Mouse (Mus musculus) cerebellum, adult 2 months (tissue): ENCODE data around the gene Rbfox1. TPM values are rescaled to one million over a fixed set of nuclear protein-coding genes. Genes with fewer than 3 reads are reported as not detected.
A peak's percentile ranks its signal among the peaks of the same experiment; 100 is the strongest.

Source experiments
- DNase-seq, 2 experiments: peaks; one replicate each; pipeline ENCODE4 v3.0.0; 2021
- H3K27ac ChIP-seq: fragments of 200-500 bp; 2 replicates; pipeline ENCODE4 v1.5.1; 2012; ENCODE audit warnings: low read length, control low read depth, inconsistent platforms; ENCODE audit not compliant: insufficient read depth
- H3K27me3 ChIP-seq: fragments of 200-500 bp; 2 replicates; pipeline ENCODE4 v1.6.1; 2012; ENCODE audit warnings: inconsistent platforms, mild to moderate bottlenecking, low read length, moderate library complexity; ENCODE audit not compliant: control insufficient read depth, insufficient read depth
- H3K4me1 ChIP-seq: fragments of 200-500 bp; 2 replicates; pipeline ENCODE4 v1.6.1; 2011; ENCODE audit warnings: low read length; ENCODE audit not compliant: control insufficient read depth, insufficient read depth
- H3K4me3 ChIP-seq: fragments of 200-500 bp; replicated peaks from 2 replicates; pipeline ENCODE3; 2011; ENCODE audit warnings: mild to moderate bottlenecking, low read depth, low read length, control low read depth; ENCODE audit not compliant: insufficient read depth
- CTCF ChIP-seq: fragments of 200-500 bp; IDR thresholded peaks from 2 replicates; pipeline ENCODE4 v1.5.1; 2011; ENCODE audit warnings: low read depth, mild to moderate bottlenecking, control low read depth, low read length, moderate library complexity, borderline replicate concordance; ENCODE audit not compliant: insufficient read depth
- POLR2A ChIP-seq: fragments of 200-500 bp; IDR thresholded peaks from 2 replicates; pipeline ENCODE4 v1.6.1; 2011; ENCODE audit warnings: low read length, control low read depth, borderline replicate concordance; ENCODE audit not compliant: insufficient read depth
- WGBS: fragments of 180-500 bp; shearing (Covaris S2); methylation state at CpG from one replicate; pipeline ENCODE4 v1.1.7; 2018; 5-methylcytosine and 5-hydroxymethylcytosine counted together
- polyA plus RNA-seq: library from polyadenylated mRNA; depleted of rRNA; stranded (reverse); fragments of >200 nt; gene quantifications from 2 replicates; pipeline ENCODE4 v1.2.3, GENCODE M21; 2012

Rbfox1 gene
- polyA plus RNA-seq, 1 experiment: 132 TPM

GRCm38 (mm10) chr16:6427292-6428281 is 542.4 kb downstream of the Rbfox1 start:
- DNase-seq: peak; percentile 70 to 86
- H3K4me1 ChIP-seq: peaks cover 75% of the 10 kb centered on the region
- H3K27me3 ChIP-seq: no peaks in the 10 kb centered on the region
- peak overlapping the region; percentile 95 for H3K27ac ChIP-seq
- TF ChIP-seq CTCF (peak; percentile 24; the same call in 1 of the 2 replicates), POLR2A (no peak)
- no peak overlapping the region for H3K4me3 ChIP-seq
- WGBS: 17% methylated on average over 12 of the region's 12 CpGs

GRCm38 (mm10) chr16:6430981-6431380 is 545.8 kb downstream of the Rbfox1 start:
- TF ChIP-seq CTCF: peak; percentile 70
- TF ChIP-seq POLR2A: no peak
- Histone ChIP-seq H3K4me1 (peaks cover 64% of the 10 kb centered on the region), H3K27me3 (no peaks in the 10 kb centered on the region), H3K4me3 (no peak overlapping the region), H3K27ac (peak overlapping the region; percentile 81)
- DNase-seq: peak; percentile 67 to 78
- WGBS: 32% methylated on average over 2 of the region's 2 CpGs

GRCm38 (mm10) chr16:6436445-6436844 is 551.3 kb downstream of the Rbfox1 start:
- peak; percentile 64 to 71 for DNase-seq
- no peak overlapping the region for H3K4me3 ChIP-seq
- 17% methylated on average over 2 of the region's 2 CpGs for WGBS
- H3K27ac ChIP-seq: peak overlapping the region; percentile 32; the same call in 1 of the 2 replicates
- peaks cover 39% of the 10 kb centered on the region for H3K4me1 ChIP-seq
- TF ChIP-seq POLR2A (no peak), CTCF (peak; percentile 80)
- H3K27me3 ChIP-seq: no peaks in the 10 kb centered on the region

- Histone ChIP-seq H3K4me1 (peaks cover 18% of the 10 kb centered on the region), H3K27me3 (no peaks in the 10 kb centered on the region), H3K4me3 (no peak overlapping the region), H3K27ac (0 out of 2 replicates have a peak overlapping the region, but pooled peaks have one; percentile 20)
- TF ChIP-seq POLR2A (no peak), CTCF (no peak)
- 41% methylated on average over 5 of the region's 5 CpGs for WGBS
- DNase-seq: no peak
Observed at GRCm38 (mm10) chr16:6448250-6448649, 563.1 kb downstream of the Rbfox1 start.

GRCm38 (mm10) chr16:6455349-6455748 is 570.2 kb downstream of the Rbfox1 start:
- Histone ChIP-seq H3K27me3 (no peaks in the 10 kb centered on the region), H3K27ac (no peak overlapping the region), H3K4me3 (no peak overlapping the region), H3K4me1 (peaks cover 8% of the 10 kb centered on the region; the same call in 1 of the 2 replicates)
- TF ChIP-seq POLR2A (no peak), CTCF (peak; percentile 52; the same call in 1 of the 2 replicates)
- peak in 1 of 2 experiments; percentile 30 for DNase-seq
- 83% methylated on average over 3 of the region's 3 CpGs for WGBS

GRCm38 (mm10) chr16:6479094-6479590 is 594.0 kb downstream of the Rbfox1 start:
- Histone ChIP-seq H3K27me3 (no peaks in the 10 kb centered on the region), H3K4me3 (no peak overlapping the region), H3K27ac (peak overlapping the region; percentile 33; the same call in 1 of the 2 replicates), H3K4me1 (peaks cover 28% of the 10 kb centered on the region)
- DNase-seq: peak in 1 of 2 experiments; percentile 53
- 23% methylated on average over 1 of the region's 1 CpGs for WGBS
- TF ChIP-seq POLR2A: no peak

GRCm38 (mm10) chr16:6479616-6480410 is 594.7 kb downstream of the Rbfox1 start:
- DNase-seq: peak; percentile 52 to 73
- TF ChIP-seq CTCF (no peak), POLR2A (no peak)
- Histone ChIP-seq H3K27me3 (no peaks in the 10 kb centered on the region), H3K4me3 (no peak overlapping the region), H3K4me1 (peaks cover 23% of the 10 kb centered on the region), H3K27ac (peak overlapping the region; percentile 83)
- 21% methylated on average over 3 of the region's 3 CpGs for WGBS

- no peak overlapping the region for H3K4me3 ChIP-seq
- peak; percentile 69 to 75 for DNase-seq
- H3K4me1 ChIP-seq: peaks cover 20% of the 10 kb centered on the region
- TF ChIP-seq CTCF (peak; percentile 27; the same call in 1 of the 2 replicates), POLR2A (no peak)
- no peak overlapping the region for H3K27ac ChIP-seq
- no peaks in the 10 kb centered on the region for H3K27me3 ChIP-seq
- WGBS: 8% methylated on average over 5 of the region's 5 CpGs
Observed at GRCm38 (mm10) chr16:6480411-6480728, 595.2 kb downstream of the Rbfox1 start.
